Mouse (Mus musculus): ENCODE results near the gene Dclk2.

- TF ChIP-seq CTCF (conservative IDR thresholded peaks at IDR 0.05; ENCODE audit: insufficient read depth, insufficient read length, low read depth, low read length) (no peak), POLR2A (IDR thresholded peaks at IDR 0.05; ENCODE audit: low read depth, low read length) (no peak)
Measured at GRCm38 (mm10) chr3:86832115-86832514, 88.5 kb downstream of the Dclk2 start.

Measured in kidney, adult 2 months (tissue).